Mouse (Mus musculus): ENCODE measurements around the gene Ptpn3.
A peak's percentile ranks its signal among the peaks of the same experiment; 100 is the strongest.
"Not testable (repeated sequence)": the region's sequence is repeated elsewhere in the genome, so short reads cannot be mapped to it uniquely, and the experiment has no call there.

Ptpn3 gene

DNA sequence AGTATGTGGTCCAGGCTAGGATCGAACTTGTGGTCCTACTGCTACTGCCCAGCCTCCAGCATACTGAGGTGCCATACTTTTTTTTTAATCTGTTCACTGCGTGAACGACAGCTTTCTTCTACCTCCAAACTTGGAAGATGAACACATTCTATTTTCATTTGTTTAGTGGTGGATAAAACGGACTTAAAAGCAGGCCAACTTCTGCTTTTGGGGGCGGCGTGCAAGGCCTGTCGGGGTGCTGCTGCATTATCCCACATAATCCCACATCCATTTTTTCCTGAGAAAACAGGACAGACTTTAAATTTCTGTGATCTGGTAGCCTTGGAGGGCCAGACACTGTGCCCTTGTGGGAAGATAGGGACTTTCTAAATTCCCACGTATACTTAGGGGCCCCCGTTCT lies 83.9 kb downstream of the Ptpn3 start:
- DNase-seq (ENCODE audit: low spot score in 2 of 2): no peak

- no peak for DNase-seq (ENCODE audit: low spot score in 2 of 2)
Observed at GRCm38 (mm10) chr4:57216535-57216934, 85.1 kb downstream of the Ptpn3 start.

GRCm38 (mm10) chr4:57214852-57215251 lies 86.8 kb downstream of the Ptpn3 start:
- no peak for DNase-seq (ENCODE audit: low spot score in 2 of 2)

- DNase-seq (ENCODE audit: low spot score in 2 of 2): no peak
Observed at GRCm38 (mm10) chr4:57214114-57214513, 87.5 kb downstream of the Ptpn3 start.

DNA sequence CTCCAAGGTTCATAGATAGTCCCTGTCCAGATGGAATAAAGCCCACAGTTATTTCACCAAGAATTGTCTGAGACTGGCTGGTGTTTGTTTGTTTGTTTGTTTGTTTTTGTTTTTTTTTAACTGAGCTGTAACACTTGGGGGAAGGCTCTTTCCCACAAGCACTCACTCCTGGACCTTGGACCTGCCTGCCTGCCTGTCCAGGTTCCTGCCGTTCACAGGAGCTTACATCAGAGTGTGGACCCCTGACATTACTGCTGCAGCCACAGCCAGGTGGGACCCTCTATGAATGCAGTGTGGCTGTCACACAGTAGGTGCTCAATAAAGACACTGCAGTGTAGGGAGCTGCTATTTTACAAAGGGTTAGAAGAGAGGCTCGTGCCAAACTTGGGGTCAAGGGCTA lies 89.9 kb downstream of the Ptpn3 start:
- DNase-seq (ENCODE audit: low spot score in 2 of 2): no peak

DNA sequence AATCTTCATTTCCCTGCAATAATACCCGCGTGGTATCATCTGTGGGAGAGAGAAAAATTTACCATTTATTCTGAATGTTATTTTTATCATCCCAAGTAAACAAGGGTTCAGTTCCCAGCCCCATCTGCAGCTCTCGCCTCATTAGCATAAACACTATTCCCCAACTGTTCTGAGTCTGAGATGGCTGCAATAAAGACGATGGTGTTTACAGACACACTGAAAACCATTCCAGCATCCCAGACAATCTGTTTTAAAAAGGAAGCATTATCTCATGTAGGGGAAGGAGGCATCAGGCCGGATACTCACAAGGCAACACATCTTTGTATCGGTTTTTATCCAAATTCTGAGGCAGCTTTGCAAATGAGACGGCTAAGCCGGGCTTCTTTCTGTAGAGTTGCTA lies 95.7 kb downstream of the Ptpn3 start:
- no peak for DNase-seq (ENCODE audit: low spot score in 2 of 2)

DNA sequence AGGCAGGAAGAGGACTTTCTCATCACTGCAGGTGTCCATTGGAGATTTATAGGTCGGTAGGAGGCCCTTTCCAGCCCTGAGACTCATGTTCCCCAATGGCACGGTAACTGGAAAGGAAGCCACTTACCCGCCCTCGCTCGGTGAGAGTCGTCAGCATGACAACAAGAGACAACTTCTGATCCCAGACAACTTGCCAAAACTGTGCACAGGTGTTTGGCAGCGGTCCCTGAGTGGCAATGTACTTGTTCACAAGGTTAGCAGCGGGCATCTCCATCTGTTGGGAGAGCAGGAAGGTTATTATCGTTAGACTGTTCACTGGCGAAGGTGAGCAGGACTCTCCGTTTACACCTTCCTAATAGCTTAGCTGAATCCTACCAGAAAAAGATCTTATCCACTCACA lies 96.9 kb downstream of the Ptpn3 start:
- no peak for DNase-seq (ENCODE audit: low spot score in 2 of 2)

- DNase-seq (ENCODE audit: low spot score in 2 of 2): no peak
Observed at GRCm38 (mm10) chr4:57202660-57203361, 98.8 kb downstream of the Ptpn3 start.

GRCm38 (mm10) chr4:57202132-57202531 lies 99.5 kb downstream of the Ptpn3 start:
- DNase-seq (ENCODE audit: low spot score in 2 of 2): no peak

DNA sequence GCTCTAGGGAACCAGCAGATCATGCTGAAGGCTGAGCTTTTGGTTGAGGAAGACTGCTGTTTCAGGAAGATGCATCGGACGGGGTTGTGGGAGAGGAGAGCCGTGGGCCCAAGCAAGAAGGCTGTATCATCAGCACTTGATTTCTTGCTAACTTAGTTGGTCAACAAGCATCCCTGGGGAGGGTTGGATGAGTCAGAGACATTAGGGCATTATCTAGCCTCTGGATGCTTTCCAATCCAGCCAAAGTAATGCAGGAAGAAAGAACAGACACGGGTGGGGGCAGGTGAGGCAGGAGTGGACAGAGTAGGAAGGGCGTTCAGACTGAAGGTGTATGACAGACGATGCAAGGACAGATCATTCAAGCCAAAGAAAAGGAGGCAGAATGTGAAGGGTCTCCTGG lies 101.0 kb downstream of the Ptpn3 start:
- no peak for DNase-seq (ENCODE audit: low spot score in 2 of 2)

GRCm38 (mm10) chr4:57198666-57199393 lies 102.8 kb downstream of the Ptpn3 start:
- not testable (repeated sequence) for DNase-seq (ENCODE audit: low spot score in 2 of 2)

DNA sequence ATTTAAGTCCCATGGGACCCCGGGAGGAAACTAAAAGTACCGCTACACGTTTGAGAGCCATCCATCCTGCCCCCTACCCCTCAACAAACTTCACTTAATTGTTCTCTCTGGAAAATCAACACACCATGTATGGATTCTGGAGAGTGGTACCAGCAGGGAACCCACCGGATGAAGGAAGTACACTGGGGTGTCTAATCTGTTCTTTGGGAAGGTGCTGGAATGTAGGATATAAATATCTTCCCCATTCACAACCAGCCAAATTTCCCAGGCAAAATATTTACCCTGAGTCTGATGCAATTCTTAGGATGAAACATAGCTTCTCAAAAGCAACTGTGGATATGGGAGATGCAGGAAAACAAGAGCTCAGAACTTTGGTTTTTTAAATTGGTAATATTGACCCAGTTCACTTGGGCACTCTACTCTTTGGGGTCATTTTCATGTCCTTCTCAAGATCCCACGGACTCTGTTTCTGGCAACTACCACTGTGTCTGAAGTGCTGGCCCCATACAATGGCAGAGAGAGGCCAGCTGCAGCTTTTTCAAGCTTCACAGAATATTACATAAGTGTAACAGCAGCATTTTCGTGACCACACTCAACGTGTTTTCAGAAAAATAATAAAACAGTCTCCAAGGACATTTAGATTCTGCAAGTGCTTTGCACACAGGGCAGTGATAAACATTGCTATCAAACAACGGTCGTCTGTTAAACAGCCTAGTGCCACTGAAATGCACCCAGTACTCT lies 109.9 kb downstream of the Ptpn3 start:
- no peak for DNase-seq (ENCODE audit: low spot score in 2 of 2)

DNA sequence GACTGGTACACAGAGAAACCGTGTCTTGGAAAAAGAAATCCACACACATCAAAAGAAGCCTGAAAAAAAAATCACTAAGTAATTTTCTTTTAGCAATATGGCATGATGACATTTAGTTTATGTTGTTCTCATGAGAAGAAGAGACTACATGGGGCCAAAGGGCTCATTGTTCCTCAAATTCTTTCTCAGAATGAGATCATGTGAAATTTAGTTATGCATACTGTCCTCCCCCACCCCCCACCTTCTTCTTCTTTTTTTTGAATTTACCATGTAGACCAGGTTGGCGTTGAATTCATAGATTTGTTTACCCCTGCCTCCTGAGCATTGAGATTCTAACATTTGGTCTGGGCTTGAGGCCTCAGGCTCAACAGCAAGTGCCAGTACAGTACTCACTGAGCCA lies 111.8 kb downstream of the Ptpn3 start:
- no peak for DNase-seq (ENCODE audit: low spot score in 2 of 2)

GRCm38 (mm10) chr4:57186035-57186434 lies 115.6 kb downstream of the Ptpn3 start:
- DNase-seq (ENCODE audit: low spot score in 2 of 2): no peak

DNA sequence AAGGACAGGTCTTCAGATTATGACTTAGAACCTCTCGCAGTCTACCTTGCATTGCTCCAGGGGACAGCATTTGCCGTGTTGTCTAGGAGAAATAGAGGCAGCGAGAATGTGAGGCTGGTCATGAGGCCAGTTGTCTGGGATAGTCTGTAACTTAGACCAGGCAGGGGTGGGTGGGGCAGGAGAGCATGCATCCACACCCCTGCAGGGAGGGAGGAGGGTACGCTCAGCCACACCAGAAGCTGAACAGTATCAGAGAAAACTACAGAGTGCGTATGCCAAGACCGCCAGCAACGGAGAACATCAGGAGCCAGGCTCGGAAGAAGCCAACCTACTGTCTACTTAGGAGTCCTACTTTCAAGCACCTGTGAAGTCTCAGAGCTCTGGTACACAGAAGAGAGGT lies 116.2 kb downstream of the Ptpn3 start:
- DNase-seq (ENCODE audit: low spot score in 2 of 2): no peak

- DNase-seq (ENCODE audit: low spot score in 2 of 2): no peak
Observed at GRCm38 (mm10) chr4:57183493-57183892, 118.1 kb downstream of the Ptpn3 start.

GRCm38 (mm10) chr4:57181538-57181937 lies 120.1 kb downstream of the Ptpn3 start:
- no peak for DNase-seq (ENCODE audit: low spot score in 2 of 2)

DNA sequence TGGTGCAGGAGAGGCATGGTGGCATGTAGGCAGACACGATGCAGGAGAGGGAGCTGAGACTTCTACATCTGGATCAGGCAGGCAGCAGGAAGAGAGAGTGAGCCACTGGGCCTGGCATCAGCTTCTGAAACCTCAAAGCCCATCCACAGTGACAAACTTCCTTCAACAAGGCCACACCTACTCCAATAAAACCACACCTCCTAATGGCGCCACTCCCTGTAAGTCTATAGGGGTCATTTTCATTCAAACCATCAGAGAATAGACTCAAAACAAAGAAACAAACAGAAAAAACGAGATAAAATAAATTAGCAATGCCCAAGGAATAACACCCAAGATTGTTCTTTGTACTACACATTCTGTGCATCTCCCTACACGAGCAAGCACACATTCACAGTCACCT lies 122.8 kb downstream of the Ptpn3 start:
- no peak for DNase-seq (ENCODE audit: low spot score in 2 of 2)

GRCm38 (mm10) chr4:57175329-57175728 lies 126.3 kb downstream of the Ptpn3 start:
- DNase-seq (ENCODE audit: low spot score in 2 of 2): peak in 1 of 2 experiments; percentile 7

DNA sequence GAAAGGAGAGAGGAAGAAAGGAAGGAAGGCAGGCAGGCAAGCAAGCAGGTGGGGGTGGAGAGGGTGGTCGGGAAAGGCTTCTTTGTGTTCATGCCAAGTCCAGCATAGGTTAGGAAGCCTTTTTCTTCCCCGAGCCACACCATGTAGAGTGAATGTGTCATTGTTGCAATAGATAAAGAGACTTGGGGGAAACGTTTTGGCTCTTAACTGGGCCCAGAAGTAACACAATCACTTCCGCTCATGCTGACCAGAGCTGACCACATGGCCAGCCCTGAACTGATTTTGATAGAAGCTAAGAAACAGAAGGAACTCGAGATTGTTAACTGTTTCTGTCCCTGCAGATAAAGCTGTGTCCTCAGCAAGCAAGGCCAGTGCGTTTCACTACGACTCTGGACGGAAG lies 128.8 kb downstream of the Ptpn3 start:
- DNase-seq (ENCODE audit: low spot score in 2 of 2): no peak

DNA sequence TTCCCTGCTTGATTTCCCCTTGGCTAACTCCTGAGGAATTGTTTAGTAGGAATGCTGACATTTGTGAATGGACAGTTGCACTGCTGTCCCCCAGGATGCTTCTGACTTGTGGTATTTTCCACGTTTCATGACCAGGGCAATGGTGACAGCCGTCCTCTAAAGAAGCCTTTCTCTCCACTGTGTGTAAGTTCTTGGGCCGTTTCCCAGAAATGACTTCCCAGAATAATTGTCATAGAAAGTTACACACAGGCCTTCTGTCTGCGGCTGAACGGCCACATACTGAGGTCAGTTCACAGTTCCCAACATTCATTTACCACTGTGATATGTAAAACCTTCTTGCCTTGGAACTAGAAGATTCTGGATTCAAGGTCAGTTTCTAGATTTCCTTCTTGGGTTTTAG lies 129.8 kb downstream of the Ptpn3 start:
- no peak for DNase-seq (ENCODE audit: low spot score in 2 of 2)

GRCm38 (mm10) chr4:57168680-57169079 lies 133.0 kb downstream of the Ptpn3 start:
- DNase-seq (ENCODE audit: low spot score in 2 of 2): no peak

- no peak for DNase-seq (ENCODE audit: low spot score in 2 of 2)
Observed at GRCm38 (mm10) chr4:57168277-57168676, 133.4 kb downstream of the Ptpn3 start.

Data from spleen, postnatal 36 days (tissue).